Mouse (Mus musculus) spleen, postnatal 4 days (tissue): ENCODE results near the gene Adh1.

ENCODE experiments used
- DNase-seq, 2 experiments: peaks; one replicate each; pipeline ENCODE4 v3.0.0; 2022; ENCODE audit warnings: low spot score in 2 of 2

The Adh1 gene

GRCm38 (mm10) chr3:138241371-138241770 lies 19.4 kb upstream of the Adh1 start:
- no peak for DNase-seq

- no peak for DNase-seq
Measured at GRCm38 (mm10) chr3:138242021-138242726, 18.6 kb upstream of the Adh1 start.

- DNase-seq = no peak
Measured at GRCm38 (mm10) chr3:138242933-138243332, 17.9 kb upstream of the Adh1 start.

GRCm38 (mm10) chr3:138244338-138244874 lies 16.4 kb upstream of the Adh1 start:
- DNase-seq = no peak

GRCm38 (mm10) chr3:138246511-138247020 lies 14.2 kb upstream of the Adh1 start:
- DNase-seq = no peak

- no peak for DNase-seq
Measured at GRCm38 (mm10) chr3:138247241-138247640, 13.6 kb upstream of the Adh1 start.

- DNase-seq = no peak
Measured at GRCm38 (mm10) chr3:138248011-138248410, 12.8 kb upstream of the Adh1 start.

GRCm38 (mm10) chr3:138248746-138249145 lies 12.0 kb upstream of the Adh1 start:
- DNase-seq = no peak

GRCm38 (mm10) chr3:138251156-138251555 lies 9.6 kb upstream of the Adh1 start:
- DNase-seq = no peak

GRCm38 (mm10) chr3:138254205-138254604 lies 6.6 kb upstream of the Adh1 start:
- DNase-seq = no peak

- DNase-seq = no peak
Measured at GRCm38 (mm10) chr3:138255366-138255765, 5.4 kb upstream of the Adh1 start.

- no peak for DNase-seq
Measured at GRCm38 (mm10) chr3:138255780-138256550, 4.8 kb upstream of the Adh1 start.

GRCm38 (mm10) chr3:138262568-138262967 lies 1.8 kb downstream of the Adh1 start:
- no peak for DNase-seq

- no peak for DNase-seq
Measured at GRCm38 (mm10) chr3:138263154-138263930, 2.6 kb downstream of the Adh1 start.

GRCm38 (mm10) chr3:138264648-138265047 lies 3.9 kb downstream of the Adh1 start:
- no peak for DNase-seq

- DNase-seq = no peak
Measured at GRCm38 (mm10) chr3:138270507-138270906, 9.7 kb downstream of the Adh1 start.

GRCm38 (mm10) chr3:138271297-138271696 lies 10.5 kb downstream of the Adh1 start:
- no peak for DNase-seq

- no peak for DNase-seq
Measured at GRCm38 (mm10) chr3:138273080-138273479, 12.3 kb downstream of the Adh1 start.

- DNase-seq = no peak
Measured at GRCm38 (mm10) chr3:138275100-138275499, 14.3 kb downstream of the Adh1 start.

- no peak for DNase-seq
Measured at GRCm38 (mm10) chr3:138282556-138282955, 21.8 kb downstream of the Adh1 start.

- DNase-seq = no peak
Measured at GRCm38 (mm10) chr3:138283831-138284230, 23.0 kb downstream of the Adh1 start.

GRCm38 (mm10) chr3:138285986-138286385 lies 25.2 kb downstream of the Adh1 start:
- no peak for DNase-seq
